Mouse (Mus musculus): ENCODE measurements around the gene Olfr576. TPM values are rescaled to one million over a fixed set of nuclear protein-coding genes. Genes with fewer than 3 reads are reported as not detected.

Gene Olfr576
- polyA plus RNA-seq (2017; shearing (Covaris generic)) = not detected

DNA sequence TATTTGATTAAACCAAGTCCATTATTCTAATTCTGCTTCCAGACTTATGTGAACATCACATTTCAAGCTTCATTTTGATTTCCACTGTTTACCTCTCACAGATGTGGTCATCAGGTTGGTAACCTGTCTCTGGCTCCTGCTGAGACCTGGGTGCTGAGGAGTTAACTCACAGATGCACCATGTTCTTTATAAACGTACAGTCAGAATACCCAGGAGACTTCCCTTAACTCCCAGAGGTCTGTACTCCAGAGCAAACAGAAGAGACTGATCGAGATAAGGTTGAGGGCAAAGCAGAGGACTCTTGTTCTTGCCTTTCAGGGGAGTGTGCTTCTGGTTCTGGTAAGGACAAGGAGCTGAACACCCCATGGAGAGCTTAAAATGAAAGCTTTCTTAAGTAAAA, at the start of gene Olfr576:
Olfr576 (plus strand) TSS at position 301 of the 400 bp plus-strand sequence.

GRCm38 (mm10) chr7:102917032-102917875, 45.2 kb upstream of the Olfr576 start, which contains the start of gene Olfr571:
TSS of gene Olfr571 (minus strand) at chr7:102917536.

GRCm38 (mm10) chr7:102924109-102924508, 38.4 kb upstream of the Olfr576 start, which contains the start of gene Olfr572:
TSS of gene Olfr572 (plus strand) at chr7:102924409.

DNA sequence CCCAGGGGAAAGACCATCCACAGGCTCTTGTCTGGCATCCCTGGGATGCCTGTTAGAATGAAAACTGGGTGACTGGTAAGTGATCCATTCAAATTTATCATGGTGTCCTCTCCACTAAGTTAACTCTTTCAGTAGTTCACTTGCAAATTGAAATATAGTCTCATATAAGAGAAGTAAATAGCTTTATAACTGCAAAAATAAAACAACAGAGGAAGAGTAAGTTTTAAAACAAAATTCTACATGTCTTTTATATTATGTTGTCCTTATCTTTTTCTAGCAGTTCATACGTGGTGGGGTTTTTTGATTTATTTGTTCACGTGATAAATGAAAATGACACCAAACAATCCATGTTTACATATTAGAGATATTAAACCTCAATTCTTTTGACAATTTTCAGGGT, 20.0 kb upstream of the Olfr576 start, which contains the start of gene Olfr573-ps1:
Olfr573-ps1 (minus strand) TSS at position 101 of the 400 bp plus-strand sequence.

GRCm38 (mm10) chr7:102948167-102948566, 14.3 kb upstream of the Olfr576 start, which contains the start of gene Olfr574:
TSS of gene Olfr574 (plus strand) at chr7:102948467.

GRCm38 (mm10) chr7:102958593-102958992, 3.9 kb upstream of the Olfr576 start, which contains the start of gene Olfr575:
TSS of gene Olfr575 (minus strand) at chr7:102958775.

DNA sequence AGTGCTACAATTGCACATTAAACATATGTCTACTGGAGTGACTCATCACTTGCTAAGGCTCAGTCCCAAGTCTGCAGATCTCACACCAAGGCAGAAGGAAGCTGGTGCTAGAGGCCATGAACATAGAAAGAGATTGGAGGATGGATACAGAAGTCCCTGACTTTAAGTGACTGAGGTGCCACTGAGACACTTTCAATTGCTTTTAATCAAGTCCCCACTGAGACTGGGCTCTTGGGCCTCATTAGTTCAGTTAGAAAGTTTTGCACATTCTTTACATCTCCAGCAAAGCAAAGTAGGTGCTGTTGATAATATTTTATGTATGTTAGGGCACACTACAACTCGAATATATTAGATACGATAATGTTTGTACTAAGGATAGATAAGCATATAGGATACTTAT, 13.4 kb downstream of the Olfr576 start, which contains the start of gene Olfr577:
Olfr577 (minus strand) TSS at position 101 of the 400 bp plus-strand sequence.

DNA sequence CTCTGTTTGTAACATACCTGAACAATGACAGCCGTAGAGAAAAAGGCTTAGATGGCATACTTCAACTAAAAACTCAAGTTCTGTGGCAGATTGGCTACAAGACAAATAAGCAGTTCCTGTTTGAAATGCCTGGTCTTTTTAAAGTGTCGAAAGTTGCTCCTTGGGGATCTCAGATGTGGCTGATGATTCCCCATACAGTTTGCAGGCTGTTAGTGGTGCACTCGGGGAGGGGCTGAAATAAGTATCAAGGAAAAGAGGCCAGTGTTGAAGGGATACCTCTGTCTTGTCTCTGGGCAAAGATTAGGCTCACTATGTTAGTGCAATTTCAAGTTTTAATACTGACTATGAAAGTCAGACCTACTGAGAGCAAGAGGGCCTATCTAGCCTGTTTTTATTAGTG, 26.8 kb downstream of the Olfr576 start, which contains the start of gene Olfr578:
Olfr578 (minus strand) TSS at position 101 of the 400 bp plus-strand sequence.

Other genes starting within 250 kb of the Olfr576 start
- gene Olfr33, start 243.6 kb upstream of the Olfr576 start, polyA plus RNA-seq (2017; shearing (Covaris generic)) = not detected
- not detected for gene Olfr559, start 235.2 kb upstream of the Olfr576 start, polyA plus RNA-seq (2017; shearing (Covaris generic))
- not detected for gene Olfr560, start 203.3 kb upstream of the Olfr576 start, polyA plus RNA-seq (2017; shearing (Covaris generic))
- gene Olfr78, start 203.2 kb upstream of the Olfr576 start, polyA plus RNA-seq (2017; shearing (Covaris generic)) = not detected
- gene Olfr561, start 191.4 kb upstream of the Olfr576 start, polyA plus RNA-seq (2017; shearing (Covaris generic)) = not detected
- not detected for gene Olfr564, start 159.2 kb upstream of the Olfr576 start, polyA plus RNA-seq (2017; shearing (Covaris generic))
- not detected for gene Olfr566, start 103.9 kb upstream of the Olfr576 start, polyA plus RNA-seq (2017; shearing (Covaris generic))
- 0.37 TPM for gene Olfr568, start 85.5 kb upstream of the Olfr576 start, polyA plus RNA-seq (2017; shearing (Covaris generic))
- gene Olfr569, start 71.8 kb upstream of the Olfr576 start, polyA plus RNA-seq (2017; shearing (Covaris generic)) = not detected
- gene Olfr570, start 68.1 kb upstream of the Olfr576 start, polyA plus RNA-seq (2017; shearing (Covaris generic)) = not detected
- not detected for gene Olfr571, start 45.1 kb upstream of the Olfr576 start, polyA plus RNA-seq (2017; shearing (Covaris generic))
- gene Olfr572, start 38.3 kb upstream of the Olfr576 start, polyA plus RNA-seq (2017; shearing (Covaris generic)) = not detected
- 0.66 TPM for gene Olfr573-ps1, start 20.1 kb upstream of the Olfr576 start, polyA plus RNA-seq (2017; shearing (Covaris generic))
- gene Olfr574, start 14.2 kb upstream of the Olfr576 start, polyA plus RNA-seq (2017; shearing (Covaris generic)) = not detected
- not detected for gene Olfr575, start 3.9 kb upstream of the Olfr576 start, polyA plus RNA-seq (2017; shearing (Covaris generic))
- not detected for gene Olfr577, start 13.3 kb downstream of the Olfr576 start, polyA plus RNA-seq (2017; shearing (Covaris generic))
- gene Olfr578, start 26.7 kb downstream of the Olfr576 start, polyA plus RNA-seq (2017; shearing (Covaris generic)) = not detected
- not detected for gene Olfr582, start 75.4 kb downstream of the Olfr576 start, polyA plus RNA-seq (2017; shearing (Covaris generic))
- not detected for gene Olfr583, start 88.6 kb downstream of the Olfr576 start, polyA plus RNA-seq (2017; shearing (Covaris generic))
- not detected for gene Olfr584, start 119.2 kb downstream of the Olfr576 start, polyA plus RNA-seq (2017; shearing (Covaris generic))
- gene Olfr585, start 135.1 kb downstream of the Olfr576 start, polyA plus RNA-seq (2017; shearing (Covaris generic)) = not detected
- not detected for gene Olfr586, start 163.0 kb downstream of the Olfr576 start, polyA plus RNA-seq (2017; shearing (Covaris generic))
- 0.12 TPM for gene Olfr588-ps1, start 178.2 kb downstream of the Olfr576 start, polyA plus RNA-seq (2017; shearing (Covaris generic))
- gene Olfr589, start 193.7 kb downstream of the Olfr576 start, polyA plus RNA-seq (2017; shearing (Covaris generic)) = not detected
- not detected for gene Olfr591, start 215.7 kb downstream of the Olfr576 start, polyA plus RNA-seq (2017; shearing (Covaris generic))
- gene Olfr592, start 222.1 kb downstream of the Olfr576 start, polyA plus RNA-seq (2017; shearing (Covaris generic)) = not detected
- not detected for gene Olfr593, start 249.2 kb downstream of the Olfr576 start, polyA plus RNA-seq (2017; shearing (Covaris generic))